ENCODE assay signal across 8 mouse cellular contexts in genomic region chr19:40391469-40391868, GRCm38 (mm10).
A peak's percentile ranks its signal among the peaks of the same experiment; 100 is the strongest.
DNase-seq lines count a peak whose midpoint lies in the region; ATAC-seq lines count a peak whose summit lies in the region.

No protein-coding gene starts in this region.

- ATAC-seq in activated CD4-positive, CD25-positive, alpha-beta regulatory T cell, adult 4 months: peak; percentile 63
- peak; percentile 85 for ATAC-seq in megakaryocyte-erythroid progenitor cell, adult 5-6 weeks (replicated peaks; ENCODE audit: low FRiP score, low TSS enrichment, poor library complexity, severe bottlenecking)

- peak; percentile 78 for DNase-seq in cerebellum, adult 9-11 months
- DNase-seq in frontal cortex, adult 2 months (ENCODE audit: extremely low spot score in 1 of 2, low spot score in 1 of 2): peak; percentile 38 to 95
- DNase-seq in hindlimb bud, embryonic 11.5 days (ENCODE audit: extremely low spot score, low read depth, low spot score): peak; percentile 84
- DNase-seq in left cerebral cortex, adult 11 months (ENCODE audit: low spot score): peak; percentile 79
- DNase-seq in right cerebral cortex, postnatal 25 days: peak; percentile 80
- peak; percentile 59 to 76 for DNase-seq in urinary bladder, postnatal 4 days (ENCODE audit: low spot score in 2 of 2)

Comparison
In these comparisons a context has a peak if more than half of its experiments do, and no peak if none do; other contexts are left out.
1. Peak in every context shown above with its lines: DNase-seq and ATAC-seq.